Mouse (Mus musculus) large intestine, adult 2 months (tissue): ENCODE measurements around the gene Tmem114. TPM values are rescaled to one million over a fixed set of nuclear protein-coding genes. Genes with fewer than 3 reads are reported as not detected.

Source experiments
- DNase-seq: peaks from one replicate; pipeline ENCODE4 v3.0.0-alpha.2; 2012; ENCODE audit warnings: low read depth, low spot score
- WGBS: fragments of 180-500 bp; shearing (Covaris S2); methylation state at CpG from one replicate; pipeline ENCODE4 v1.1.7; 2018; 5-methylcytosine and 5-hydroxymethylcytosine counted together
- polyA plus RNA-seq: library from polyadenylated mRNA; depleted of rRNA; stranded (reverse); fragments of >200 nt; gene quantifications from 2 replicates; pipeline ENCODE4 v1.2.3, GENCODE M21; 2012; rRNA removed

Tmem114 gene
- polyA plus RNA-seq, 1 experiment, result not detected

DNA sequence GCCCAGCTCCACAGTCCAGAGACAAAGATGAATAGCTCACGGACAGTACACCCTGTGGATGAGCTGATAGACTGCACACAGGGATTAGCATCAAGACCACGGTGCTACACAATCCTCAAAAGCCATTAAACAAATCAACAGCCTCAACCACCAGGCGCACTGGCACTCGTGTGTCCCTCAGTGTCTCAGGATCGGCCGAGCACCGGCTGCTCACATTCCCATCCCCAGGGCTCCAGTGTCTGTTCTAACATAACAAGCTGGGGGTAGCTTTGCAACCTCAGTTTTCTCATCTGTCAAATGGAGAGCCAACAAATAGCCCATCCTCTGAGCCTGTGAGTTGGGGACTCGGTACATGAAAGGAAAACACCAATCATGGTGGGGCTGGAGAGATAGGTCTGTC lies 11.5 kb downstream of the Tmem114 start:
- WGBS, result 72% methylated on average over 8 of the region's 8 CpGs
- no peak for DNase-seq

DNA sequence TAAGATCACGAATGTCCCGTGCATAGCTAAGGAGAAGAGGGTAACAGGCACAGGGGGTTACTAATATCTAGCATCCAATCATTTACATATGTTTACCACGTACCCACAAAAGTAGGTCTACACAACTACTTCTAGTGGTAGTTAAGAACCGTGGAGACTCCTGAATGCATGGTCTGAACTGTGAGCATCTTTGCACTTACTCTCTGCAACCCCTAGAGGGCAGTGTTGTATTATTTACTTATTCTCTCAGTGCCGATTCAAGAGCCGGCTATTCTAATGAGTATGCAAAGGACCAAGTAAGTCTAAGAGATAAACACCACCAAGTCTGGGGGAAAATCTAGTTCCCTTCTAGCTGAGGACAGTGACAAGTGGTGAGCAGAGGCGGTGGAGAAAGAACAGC lies 12.7 kb downstream of the Tmem114 start:
- DNase-seq, result peak; percentile 40
- 11% methylated on average over 7 of the region's 7 CpGs for WGBS

DNA sequence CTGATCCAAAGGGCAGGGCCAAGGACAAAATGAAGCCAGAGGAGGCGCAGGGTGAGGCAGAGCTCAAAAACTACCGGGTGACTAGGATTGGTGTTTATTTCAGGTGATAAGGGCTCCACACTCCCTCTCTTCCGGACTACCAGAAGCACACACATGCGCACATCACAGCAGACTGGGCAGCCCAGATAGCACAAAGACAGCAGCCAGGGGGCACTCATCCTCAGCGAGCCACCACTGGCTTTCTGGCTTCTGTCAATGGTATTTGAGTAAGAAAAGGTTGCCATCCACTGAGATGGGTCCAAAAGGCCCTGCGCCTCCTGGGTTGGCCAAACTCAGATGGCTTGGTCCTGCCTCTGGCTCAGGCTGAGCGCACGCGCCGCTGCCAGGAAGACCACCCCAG lies 15.7 kb downstream of the Tmem114 start:
- no peak for DNase-seq
- 30% methylated on average over 10 of the region's 10 CpGs for WGBS

DNA sequence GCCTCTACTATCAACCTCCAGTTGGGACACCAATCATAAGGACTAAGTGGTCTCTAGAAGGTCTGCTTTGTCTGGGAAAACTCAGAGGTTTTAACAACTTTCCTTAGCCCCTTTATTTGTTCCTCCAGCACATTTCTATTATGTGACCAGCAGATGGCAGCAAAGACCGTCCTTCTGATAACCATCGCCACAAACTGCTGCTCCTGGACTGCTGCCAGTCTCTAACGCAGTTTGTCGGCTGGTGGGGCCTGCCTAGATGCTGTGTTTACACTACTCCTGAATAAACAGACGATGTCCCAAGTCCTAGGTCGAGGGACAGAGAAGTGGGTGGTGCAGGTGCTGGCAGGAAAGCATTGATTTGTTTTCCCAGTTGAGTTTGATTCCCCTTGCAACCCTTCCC lies 18.2 kb downstream of the Tmem114 start:
- 1% methylated on average over 6 of the region's 6 CpGs for WGBS
- DNase-seq, result peak; percentile 62

DNA sequence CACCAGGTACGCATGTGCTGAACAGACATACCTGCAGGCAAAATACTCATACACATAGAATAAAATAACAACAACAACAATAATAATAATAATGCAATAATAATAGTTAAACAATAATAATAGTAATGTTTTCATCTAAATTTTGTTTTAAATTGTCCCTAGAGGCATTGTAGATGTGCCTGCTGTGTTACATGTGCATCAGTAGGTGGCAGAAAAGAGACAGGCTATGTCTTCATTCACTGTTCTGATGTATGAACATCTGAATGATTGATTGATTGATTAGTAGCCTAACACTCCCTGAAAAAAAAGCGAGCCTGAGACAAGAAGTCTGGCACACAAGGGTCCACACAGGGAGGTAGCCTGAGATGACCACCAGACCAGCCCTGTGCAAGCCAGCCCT lies 22.3 kb downstream of the Tmem114 start:
- WGBS, result 78% methylated on average over 2 of the region's 2 CpGs
- DNase-seq, result no peak

DNA sequence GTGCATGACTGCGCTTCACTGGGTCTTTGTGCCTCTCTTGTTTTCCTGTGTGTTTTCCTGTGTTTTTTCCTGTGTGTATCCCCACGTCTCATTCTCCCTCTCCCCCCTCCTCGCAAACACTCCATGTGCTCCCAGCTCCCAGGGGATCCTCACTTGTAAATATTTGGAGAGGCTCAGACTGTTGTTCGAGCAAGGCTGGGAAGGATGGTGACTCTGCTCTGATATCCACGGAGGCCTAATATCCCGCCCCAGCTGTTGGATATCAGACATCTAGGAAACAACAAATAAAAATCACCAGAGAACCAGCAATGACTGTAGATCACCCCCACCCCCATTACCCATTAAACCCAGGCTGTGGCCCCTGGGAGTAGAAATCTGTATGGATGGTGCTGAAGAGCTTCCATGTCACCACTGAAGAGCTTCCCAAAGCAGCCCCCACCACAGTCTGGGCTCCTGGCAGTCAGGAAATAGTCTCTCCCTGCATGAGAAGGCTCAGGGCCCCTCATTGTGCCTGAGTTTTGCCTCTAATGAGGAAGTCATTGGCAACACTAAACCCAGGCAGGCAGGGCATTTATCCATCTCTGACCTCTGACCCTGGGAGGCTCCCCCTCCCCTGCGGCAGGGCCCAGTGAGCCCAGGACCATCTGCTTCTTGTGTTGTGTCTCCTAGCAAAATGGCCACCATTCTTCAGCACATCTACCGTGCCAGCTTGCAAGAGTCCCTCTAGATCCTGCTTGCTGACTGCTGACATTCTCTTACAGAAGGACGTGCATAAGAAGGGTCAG lies 23.6 kb downstream of the Tmem114 start:
- DNase-seq, result no peak
- 39% methylated on average over 9 of the region's 9 CpGs for WGBS

DNA sequence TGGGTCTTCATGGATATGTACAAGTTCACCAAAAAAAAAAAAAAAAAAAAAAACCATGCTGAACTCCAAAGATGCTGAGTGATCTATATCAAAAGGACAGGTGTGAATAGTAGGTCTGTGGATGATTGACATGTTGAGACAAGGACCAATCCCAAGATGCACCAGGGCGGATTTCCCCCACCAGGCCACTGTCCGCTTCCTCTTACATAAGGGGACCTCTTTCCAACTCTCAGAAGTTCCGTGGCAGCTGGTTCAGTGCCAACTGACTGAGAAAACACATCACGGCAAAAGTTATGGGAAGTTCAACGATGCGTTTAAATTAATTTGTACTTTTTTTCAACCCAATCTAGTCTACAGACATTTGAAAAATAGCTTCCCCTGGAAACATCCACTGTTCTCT lies 25.1 kb downstream of the Tmem114 start:
- WGBS, result 54% methylated on average over 6 of the region's 6 CpGs
- no peak for DNase-seq

DNA sequence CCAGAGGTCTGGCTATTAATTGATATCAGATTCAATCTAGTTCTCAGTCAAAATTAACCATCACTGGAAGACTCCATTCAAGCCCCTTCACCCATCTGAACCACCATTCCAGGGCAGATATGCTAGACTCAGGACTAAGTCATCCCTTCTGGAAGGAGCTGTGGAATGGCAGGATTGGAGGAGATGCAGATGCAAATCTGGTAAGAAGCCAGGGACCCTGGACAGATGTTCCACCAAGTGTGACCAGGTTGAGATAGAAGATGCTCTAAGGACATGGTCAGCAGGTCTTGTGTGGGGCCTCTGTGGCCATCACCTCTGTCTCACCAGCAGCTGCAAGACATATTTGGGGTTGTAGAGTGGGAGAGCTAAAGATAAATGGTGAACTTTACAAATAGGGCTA lies 30.0 kb downstream of the Tmem114 start:
- DNase-seq, result no peak

DNA sequence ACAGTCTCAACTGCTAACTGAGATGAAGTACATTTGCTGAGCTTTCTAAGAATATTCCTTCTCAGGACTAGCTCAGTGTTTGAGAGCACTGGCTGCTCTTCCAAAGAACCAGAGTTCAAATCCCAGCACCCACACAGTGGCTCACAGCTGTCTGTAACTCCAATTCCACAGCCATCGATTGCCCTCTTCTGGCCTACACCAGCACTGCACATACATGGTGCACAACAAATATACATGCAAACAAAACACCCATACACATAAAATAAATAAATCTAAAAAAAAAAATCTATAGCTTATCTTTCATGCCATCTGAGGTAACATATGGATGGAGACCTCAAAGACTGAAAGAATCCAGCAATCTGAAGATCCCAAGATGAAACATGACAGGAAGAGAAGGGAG lies 36.4 kb downstream of the Tmem114 start:
- 83% methylated on average over 1 of the region's 1 CpGs for WGBS
- no peak for DNase-seq

DNA sequence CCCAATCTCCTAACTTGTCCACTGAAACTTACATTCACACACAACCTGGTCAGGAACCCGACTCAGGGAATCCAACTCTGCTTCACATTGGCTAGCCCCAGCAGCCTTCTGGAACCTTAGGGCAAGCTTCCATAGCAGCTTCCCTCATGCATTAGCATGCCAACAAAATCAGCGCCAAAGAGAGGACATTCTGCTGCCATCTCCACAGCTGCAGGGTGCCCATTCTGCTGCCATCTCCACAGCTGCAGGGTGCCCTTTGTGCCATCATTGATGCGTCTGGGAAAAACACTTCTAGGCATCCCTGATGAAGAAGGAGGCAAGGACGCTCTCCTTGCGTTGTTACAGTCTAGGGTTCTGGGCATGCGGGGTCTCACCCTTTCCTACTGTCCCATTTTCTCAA lies 38.5 kb downstream of the Tmem114 start:
- WGBS, result 77% methylated on average over 6 of the region's 6 CpGs
- no peak for DNase-seq

DNA sequence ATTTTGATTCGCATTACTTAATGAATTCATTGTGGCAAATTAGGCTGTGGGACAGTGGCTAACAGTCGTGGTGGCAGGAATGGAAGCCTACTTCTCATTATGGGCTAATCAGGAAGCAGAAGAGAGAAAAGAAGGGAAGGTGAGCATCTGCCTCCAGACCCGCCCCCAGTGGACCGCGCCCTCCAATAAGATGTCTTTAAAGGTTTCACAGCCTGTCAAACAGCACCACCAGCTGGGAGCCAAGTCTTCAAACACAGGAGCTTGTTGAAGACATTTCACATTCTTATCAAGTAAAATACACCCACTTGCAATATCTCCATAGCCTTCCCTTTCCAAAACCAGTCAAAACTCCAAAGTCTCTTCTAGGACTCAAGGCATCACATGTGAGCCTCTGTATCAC lies 39.3 kb downstream of the Tmem114 start:
- 63% methylated on average over 5 of the region's 5 CpGs for WGBS
- DNase-seq, result no peak

DNA sequence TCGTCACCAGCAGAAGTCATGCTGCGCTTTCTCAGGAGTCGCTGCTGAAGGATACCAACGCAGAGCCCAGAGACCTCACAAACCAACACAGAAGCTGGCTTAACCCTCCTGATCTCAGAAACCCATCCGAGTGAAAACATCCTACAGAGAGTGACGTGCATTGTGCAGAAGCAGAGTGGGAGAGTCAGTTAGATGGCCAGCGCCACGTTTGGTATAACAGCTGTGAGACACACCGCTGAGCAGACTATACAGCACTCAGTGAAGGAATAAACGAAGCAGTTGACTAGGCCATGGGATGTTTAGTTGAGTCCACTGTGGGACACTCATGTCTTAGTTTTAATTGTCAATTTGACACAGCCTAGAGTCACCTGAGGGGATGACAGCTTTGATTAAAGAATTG lies 40.2 kb downstream of the Tmem114 start:
- no peak for DNase-seq
- 65% methylated on average over 10 of the region's 10 CpGs for WGBS

DNA sequence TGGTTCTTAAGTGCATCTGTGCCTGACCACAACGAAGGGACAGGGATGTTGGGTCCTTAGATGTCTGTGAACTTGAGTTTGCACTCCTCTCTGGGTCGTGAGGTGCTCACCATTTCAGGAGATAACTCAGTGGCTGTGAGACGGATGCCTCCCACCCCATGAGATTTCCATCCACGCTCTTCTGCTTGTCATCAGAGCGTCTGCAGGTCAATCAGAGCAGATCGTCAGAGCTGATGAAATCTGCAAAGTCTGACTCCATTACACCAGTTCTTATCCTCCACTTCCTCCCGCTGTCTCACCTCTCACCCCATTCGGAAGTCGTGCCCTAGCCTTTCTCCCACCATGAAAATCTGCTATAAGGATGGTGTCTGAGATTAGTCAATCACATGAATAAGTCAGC lies 41.5 kb downstream of the Tmem114 start:
- DNase-seq, result no peak
- 78% methylated on average over 9 of the region's 9 CpGs for WGBS

DNA sequence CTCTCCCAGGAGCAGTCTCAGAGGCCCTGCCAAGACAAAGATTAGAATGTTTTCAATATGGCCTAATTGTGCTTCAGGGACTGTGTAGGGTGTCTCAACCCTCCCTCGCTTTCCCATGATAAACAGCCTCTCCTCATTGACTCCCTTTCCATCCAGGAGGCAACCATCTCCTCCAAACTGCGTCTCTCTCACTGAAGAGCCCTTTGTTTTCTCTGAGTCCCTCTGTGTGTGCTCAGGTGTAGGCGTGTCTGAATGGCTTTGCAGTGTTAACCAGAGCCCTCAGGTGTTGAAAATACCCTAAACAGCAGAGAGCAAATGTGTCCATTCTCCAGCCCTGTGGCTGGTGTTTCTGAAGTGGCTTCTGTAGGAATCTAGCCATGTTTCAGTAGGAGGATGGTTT lies 61.9 kb downstream of the Tmem114 start:
- DNase-seq, result no peak

More for the DNA sequence above, 61.9 kb downstream of the Tmem114 start:
- WGBS, result 31% methylated on average over 3 of the region's 3 CpGs

Other genes starting within 250 kb of the Tmem114 start
- gene Mettl22, start 45.7 kb upstream of the Tmem114 start, polyA plus RNA-seq, result 10.4 and 12.2 TPM in 2 replicates
- 30.9 and 47.8 TPM in 2 replicates for gene Abat, start 88.3 kb upstream of the Tmem114 start, polyA plus RNA-seq
- gene Pmm2, start 212.5 kb upstream of the Tmem114 start, polyA plus RNA-seq, result 241 and 248 TPM in 2 replicates
- 11.7 and 16.1 TPM in 2 replicates for gene Tmem186, start 212.6 kb upstream of the Tmem114 start, polyA plus RNA-seq
- 62.6 and 66.7 TPM in 2 replicates for gene Carhsp1, start 247.0 kb upstream of the Tmem114 start, polyA plus RNA-seq